Comparison of ENCODE assay signal across 27 mouse cellular contexts in genomic region chr8:65067031-65067430, GRCm38 (mm10). TPM values are rescaled to one million over a fixed set of nuclear protein-coding genes. Genes with fewer than 3 reads are reported as not detected.
A peak's percentile ranks its signal among the peaks of the same experiment; 100 is the strongest.
DNase-seq lines count a peak whose midpoint lies in the region; ATAC-seq and TF ChIP-seq lines count a peak whose summit lies in the region.
"Had no signal": no experiment of that assay in that cellular context is flagged by ENCODE, and none has a peak within 500 bp of the region (broad histone marks: within the 10 kb centered on the region; RNA-seq: fewer than 3 reads in every experiment).

No protein-coding gene starts in this region.

- H3K9me3 ChIP-seq in embryonic facial prominence, embryonic 14.5 days (ENCODE audit: control insufficient read depth, low read length): no peaks in the 10 kb centered on the region
- no peaks in the 10 kb centered on the region for H3K9me3 ChIP-seq in embryonic facial prominence, embryonic 10.5 days
- H3K9me3 ChIP-seq in ES-Bruce4 (replicated peaks; ENCODE audit: control insufficient read depth, insufficient read depth, low read length, poor library complexity, severe bottlenecking): peaks cover 20% of the 10 kb centered on the region
- H3K9me3 ChIP-seq: forebrain, embryonic 13.5 days; forebrain, embryonic 15.5 days; G1E had no signal

- ATAC-seq in embryonic facial prominence, embryonic 14.5 days (ENCODE audit: low read depth): no peak
- ATAC-seq: activated CD4-positive, CD25-positive, alpha-beta regulatory T cell, adult 4 months; CD4-positive, CD25-positive, alpha-beta regulatory T cell, adult 4 months; forebrain, embryonic 15.5 days; forebrain, postnatal 0 days; Patski had no signal

- no peak overlapping the region for H3K9ac ChIP-seq in embryonic facial prominence, embryonic 14.5 days (ENCODE audit: low read depth, low read length)
- no peak overlapping the region for H3K9ac ChIP-seq in ES-Bruce4 (ENCODE audit: low read depth, poor library complexity, severe bottlenecking)
- H3K9ac ChIP-seq: embryonic facial prominence, embryonic 13.5 days; forebrain, embryonic 13.5 days; forebrain, embryonic 15.5 days; forebrain, postnatal 0 days had no signal

- peak; percentile 16 for DNase-seq in embryonic facial prominence, embryonic 14.5 days (ENCODE audit: low spot score)
- DNase-seq in embryonic facial prominence, embryonic 10.5 days (ENCODE audit: low spot score): no peak
- DNase-seq in 3134 (ENCODE audit: extremely low read depth, insufficient read length, low spot score): peak; percentile 55
- no peak for DNase-seq in yolk sac, embryonic 10.5 days (ENCODE audit: low spot score)
- DNase-seq in kidney, adult 18-20 months: no peak
- DNase-seq: adrenal gland, adult 8-10 months; adrenal gland, postnatal 14 days; adrenal gland, postnatal 36 days; B cell, adult 2 months; cerebellum, adult 11-12 months; cerebellum, adult 2 months; cerebellum, adult 9-10 months; cerebellum, postnatal 10 days; cerebellum, postnatal 25 days; forebrain, postnatal 0 days had no signal

- TF ChIP-seq CTCF in ES-Bruce4 (IDR thresholded peaks at IDR 0.05; ENCODE audit: low read depth, low read length): no peak

- TF ChIP-seq POLR2A in ES-Bruce4 (IDR thresholded peaks at IDR 0.05; ENCODE audit: insufficient read depth, low read length): no peak

- no peak for TF ChIP-seq EP300 in ES-Bruce4 (IDR thresholded peaks at IDR 0.05; ENCODE audit: insufficient read depth, low read depth, low read length)

- WGBS in embryonic facial prominence, embryonic 14.5 days: 88% methylated on average over 4 of the region's 4 CpGs
- 91% methylated on average over 4 of the region's 4 CpGs for WGBS in embryonic facial prominence, embryonic 10.5 days

- no peaks in the 10 kb centered on the region for H3K36me3 ChIP-seq in embryonic facial prominence, embryonic 14.5 days (ENCODE audit: control insufficient read depth, insufficient read depth, low read length)
- no peaks in the 10 kb centered on the region for H3K36me3 ChIP-seq in embryonic facial prominence, embryonic 10.5 days (replicated peaks)
- no peaks in the 10 kb centered on the region for H3K36me3 ChIP-seq in ES-Bruce4 (ENCODE audit: control insufficient read depth, insufficient read depth, low read length, poor library complexity, severe bottlenecking)
- H3K36me3 ChIP-seq: embryonic facial prominence, embryonic 13.5 days; forebrain, embryonic 15.5 days; G1E had no signal

- no peaks in the 10 kb centered on the region for H3K27me3 ChIP-seq in embryonic facial prominence, embryonic 14.5 days (replicated peaks; ENCODE audit: control insufficient read depth, insufficient read depth, low read length)
- H3K27me3 ChIP-seq in embryonic facial prominence, embryonic 10.5 days (replicated peaks; ENCODE audit: low read depth, poor library complexity, severe bottlenecking): no peaks in the 10 kb centered on the region
- H3K27me3 ChIP-seq in ES-Bruce4 (ENCODE audit: control insufficient read depth, insufficient read depth, low read length, poor library complexity, severe bottlenecking): no peaks in the 10 kb centered on the region
- H3K27me3 ChIP-seq: CH12.LX; embryonic facial prominence, embryonic 13.5 days; forebrain, embryonic 13.5 days; forebrain, embryonic 15.5 days; Patski had no signal

- H3K4me1 ChIP-seq in embryonic facial prominence, embryonic 14.5 days (ENCODE audit: control insufficient read depth, insufficient read depth, low read length): no peaks in the 10 kb centered on the region
- no peaks in the 10 kb centered on the region for H3K4me1 ChIP-seq in embryonic facial prominence, embryonic 10.5 days
- peaks cover 5% of the 10 kb centered on the region for H3K4me1 ChIP-seq in ES-Bruce4 (ENCODE audit: control insufficient read depth, insufficient read depth, low read length)
- H3K4me1 ChIP-seq: embryonic facial prominence, embryonic 13.5 days had no signal

- H3K4me2 ChIP-seq in embryonic facial prominence, embryonic 14.5 days (ENCODE audit: low read depth, low read length): no peak overlapping the region
- H3K4me2 ChIP-seq: embryonic facial prominence, embryonic 13.5 days; forebrain, embryonic 15.5 days had no signal

- no peak overlapping the region for H3K4me3 ChIP-seq in embryonic facial prominence, embryonic 14.5 days (ENCODE audit: low read depth, low read length)
- no peak overlapping the region for H3K4me3 ChIP-seq in embryonic facial prominence, embryonic 10.5 days
- no peak overlapping the region for H3K4me3 ChIP-seq in ES-Bruce4 (ENCODE audit: low read depth, low read length)
- H3K4me3 ChIP-seq: embryonic facial prominence, embryonic 13.5 days; forebrain, embryonic 13.5 days; forebrain, embryonic 15.5 days had no signal

- no peak overlapping the region for H3K27ac ChIP-seq in embryonic facial prominence, embryonic 14.5 days (replicated peaks; ENCODE audit: low read depth, low read length)
- H3K27ac ChIP-seq in embryonic facial prominence, embryonic 10.5 days (replicated peaks): no peak overlapping the region
- H3K27ac ChIP-seq in ES-Bruce4 (ENCODE audit: insufficient read depth, low read length): peak overlapping the region; percentile 91; the same call in 1 of the 2 replicates
- H3K27ac ChIP-seq: embryonic facial prominence, embryonic 13.5 days; forebrain, embryonic 13.5 days; forebrain, embryonic 15.5 days had no signal

RNA-seq across cellular contexts. Expression of gene Gm10663, which starts 7.8 kb away (rescaled TPM):
- polyA plus RNA-seq in embryonic facial prominence, embryonic 14.5 days (2014; fragmentation: Nextera tagmentation; extraction: Ambion mirVana): not detected in 2 replicates
- not detected in 2 replicates for polyA plus RNA-seq in embryonic facial prominence, embryonic 10.5 days (2016; fragmentation: Nextera tagmentation; extraction: Ambion mirVana)
- polyA plus RNA-seq in ES-Bruce4 (2011; ENCODE audit: insufficient read depth, insufficient read length, low read depth, missing spikeins): not detected in 2 replicates
- polyA plus RNA-seq: activated CD4-positive, CD25-positive, alpha-beta regulatory T cell, adult 4 months; CD4-positive, CD25-positive, alpha-beta regulatory T cell, adult 4 months; cerebellum, adult 2 months; cortical plate, adult 2 months; embryonic facial prominence, embryonic 11.5 days; embryonic facial prominence, embryonic 13.5 days; forebrain, embryonic 11.5 days; forebrain, embryonic 13.5 days; forebrain, embryonic 15.5 days; forebrain, postnatal 0 days; G1E; Patski had no signal

RNA-seq across cellular contexts. Expression of gene Apela, which starts 29.9 kb away (rescaled TPM):
- polyA plus RNA-seq in embryonic facial prominence, embryonic 14.5 days (2014; fragmentation: Nextera tagmentation; extraction: Ambion mirVana): 4.0 TPM in 2 replicates
- polyA plus RNA-seq in embryonic facial prominence, embryonic 10.5 days (2016; fragmentation: Nextera tagmentation; extraction: Ambion mirVana): 1.6 and 2.6 TPM in 2 replicates
- polyA plus RNA-seq in ES-Bruce4 (2011; ENCODE audit: insufficient read depth, insufficient read length, low read depth, missing spikeins): 90.5 and 96.4 TPM in 2 replicates
- polyA plus RNA-seq: activated CD4-positive, CD25-positive, alpha-beta regulatory T cell, adult 4 months; CD4-positive, CD25-positive, alpha-beta regulatory T cell, adult 4 months; cerebellum, adult 2 months; cortical plate, adult 2 months; G1E had no signal

RNA-seq across cellular contexts. Expression of gene Trim60, which starts 48.6 kb away (rescaled TPM):
- not detected in 2 replicates for polyA plus RNA-seq in embryonic facial prominence, embryonic 14.5 days (2014; fragmentation: Nextera tagmentation; extraction: Ambion mirVana)
- polyA plus RNA-seq in embryonic facial prominence, embryonic 10.5 days (2016; fragmentation: Nextera tagmentation; extraction: Ambion mirVana): 0.08 TPM in 1 of 2 replicates, not detected in the other
- polyA plus RNA-seq in ES-Bruce4 (2011; ENCODE audit: insufficient read depth, insufficient read length, low read depth, missing spikeins): 0.37 and 0.41 TPM in 2 replicates
- polyA plus RNA-seq: activated CD4-positive, CD25-positive, alpha-beta regulatory T cell, adult 4 months; CD4-positive, CD25-positive, alpha-beta regulatory T cell, adult 4 months; cerebellum, adult 2 months; cortical plate, adult 2 months; embryonic facial prominence, embryonic 11.5 days; embryonic facial prominence, embryonic 13.5 days; forebrain, embryonic 11.5 days; forebrain, embryonic 13.5 days; forebrain, embryonic 15.5 days; forebrain, postnatal 0 days; G1E had no signal

RNA-seq across cellular contexts. Expression of gene Trim61, which starts 48.7 kb away (rescaled TPM):
- 0.17 TPM in 1 of 2 replicates, not detected in the other for polyA plus RNA-seq in embryonic facial prominence, embryonic 14.5 days (2014; fragmentation: Nextera tagmentation; extraction: Ambion mirVana)
- 0.28 TPM in 1 of 2 replicates, not detected in the other for polyA plus RNA-seq in embryonic facial prominence, embryonic 10.5 days (2016; fragmentation: Nextera tagmentation; extraction: Ambion mirVana)
- 1.2 and 2.3 TPM in 2 replicates for polyA plus RNA-seq in ES-Bruce4 (2011; ENCODE audit: insufficient read depth, insufficient read length, low read depth, missing spikeins)
- polyA plus RNA-seq: activated CD4-positive, CD25-positive, alpha-beta regulatory T cell, adult 4 months; CD4-positive, CD25-positive, alpha-beta regulatory T cell, adult 4 months; cerebellum, adult 2 months; cortical plate, adult 2 months; embryonic facial prominence, embryonic 11.5 days; forebrain, embryonic 11.5 days; forebrain, embryonic 13.5 days; forebrain, embryonic 15.5 days; forebrain, postnatal 0 days; G1E had no signal

Comparison
In these comparisons a context has a peak if more than half of its experiments do, and no peak if none do; other contexts are left out.
1. DNase-seq: peak in embryonic facial prominence, embryonic 14.5 days (single experiment) and 3134 (single experiment); none in embryonic facial prominence, embryonic 10.5 days (single experiment), yolk sac, embryonic 10.5 days (single experiment) and kidney, adult 18-20 months (single experiment).
2. RNA of gene Apela, which starts 29.9 kb away (polyA plus RNA-seq): 90.5 to 96.4 TPM in ES-Bruce4; 4.0 TPM in embryonic facial prominence, embryonic 14.5 days and 1.6 to 2.6 TPM in embryonic facial prominence, embryonic 10.5 days; every median in the first group is over 10 times any median in the second.